7 mouse cellular contexts compared by ENCODE assay signal in the genomic region with DNA sequence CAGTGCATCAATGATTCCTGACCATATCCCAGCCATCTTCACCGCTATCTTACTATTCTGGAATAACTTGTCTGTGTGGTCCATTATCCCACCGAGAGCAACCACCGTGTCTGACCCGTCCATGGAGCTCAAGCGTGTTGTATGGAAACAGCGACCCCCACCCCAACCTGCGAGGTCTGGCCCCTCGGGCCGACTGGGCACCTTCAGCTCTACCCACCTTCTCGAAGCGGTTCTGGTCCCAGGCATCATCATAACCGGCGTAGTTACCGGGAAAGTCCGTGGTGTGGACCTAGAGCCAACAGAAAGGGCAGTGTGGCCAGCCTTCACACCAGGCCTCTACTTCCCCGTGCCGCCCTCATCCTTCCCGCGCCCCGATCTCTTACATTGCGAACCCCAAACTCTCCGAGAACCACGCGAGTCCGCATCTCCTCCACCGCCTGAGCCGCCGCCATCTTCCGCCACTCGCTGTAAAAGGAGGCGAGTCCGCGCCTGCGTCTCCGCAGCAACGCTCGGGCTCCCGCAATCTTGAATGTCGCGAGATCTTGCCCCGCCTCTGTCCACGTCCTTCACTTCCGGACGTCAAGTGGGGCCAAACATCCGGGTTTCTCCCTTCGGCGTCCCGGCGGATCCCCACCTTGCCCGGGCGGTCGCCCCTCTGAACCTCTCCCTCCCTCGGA. TPM values are rescaled to one million over a fixed set of nuclear protein-coding genes. Genes with fewer than 3 reads are reported as not detected.
DNase-seq lines count a peak whose midpoint lies in the region; ATAC-seq lines count a peak whose summit lies in the region.

A gene (minus strand): TSS at position 543 of the 677 bp plus-strand sequence.
A gene (plus strand): TSS at position 569 of the 677 bp plus-strand sequence.

- intact Hi-C loops in left cerebral cortex, postnatal 36 days (cut with DNase I), result no loop called here

- peak within 1 kb of the TSS; percentile 76 for H3K27ac ChIP-seq in intestine, embryonic 16.5 days (ENCODE audit: low read length)
- peak within 1 kb of the TSS; percentile 32; the same call in 1 of the 2 replicates for H3K27ac ChIP-seq in midbrain, embryonic 11.5 days (ENCODE audit: low read depth, low read length)

- peak; percentile 96 for DNase-seq in adrenal gland, adult 2 months
- peak; percentile 89 for DNase-seq in embryo, embryonic 11.5 days (ENCODE audit: low read depth, low spot score)
- peak; percentile 87 to 96 for DNase-seq in gastrocnemius, postnatal 4 days (ENCODE audit: low spot score in 2 of 2)
- DNase-seq in left cerebral cortex, postnatal 36 days (ENCODE audit: low spot score in 2 of 2), result peak; percentile 95 to 97
- DNase-seq in midbrain, embryonic 11.5 days (ENCODE audit: low spot score, missing footprints), result peak; percentile 99
- peak; percentile 93 for DNase-seq in skeletal muscle tissue, adult 2 months (ENCODE audit: low read depth, low spot score)

- H3K4me2 ChIP-seq in intestine, embryonic 16.5 days (ENCODE audit: low read depth, low read length), result peak within 1 kb of the TSS; percentile 89
- peak within 1 kb of the TSS; percentile 95 for H3K4me2 ChIP-seq in midbrain, embryonic 11.5 days

- peak within 1 kb of the TSS; percentile 99 for H3K4me3 ChIP-seq in intestine, embryonic 16.5 days (ENCODE audit: low read length)
- peak within 1 kb of the TSS; percentile 97 for H3K4me3 ChIP-seq in midbrain, embryonic 11.5 days (ENCODE audit: low read depth, low read length)

- H3K27me3 ChIP-seq in intestine, embryonic 16.5 days (replicated peaks; ENCODE audit: control insufficient read depth, insufficient read depth, low read length), result no peaks in the 10 kb centered on the region
- H3K27me3 ChIP-seq in midbrain, embryonic 11.5 days (ENCODE audit: control insufficient read depth, insufficient read depth, low read length), result no peaks in the 10 kb centered on the region

- peaks cover 17% of the 10 kb centered on the region for H3K4me1 ChIP-seq in intestine, embryonic 16.5 days (ENCODE audit: control insufficient read depth, insufficient read depth, low read length)
- peaks cover 15% of the 10 kb centered on the region for H3K4me1 ChIP-seq in midbrain, embryonic 11.5 days (ENCODE audit: control insufficient read depth, insufficient read depth, low read length)

- ATAC-seq in intestine, embryonic 16.5 days, result peak; percentile 94
- peak; percentile 93 for ATAC-seq in midbrain, embryonic 11.5 days (ENCODE audit: low FRiP score)

- no peaks in the 10 kb centered on the region for H3K9me3 ChIP-seq in intestine, embryonic 16.5 days (ENCODE audit: control insufficient read depth, low read length)
- H3K9me3 ChIP-seq in midbrain, embryonic 11.5 days (ENCODE audit: control insufficient read depth, low read length), result no peaks in the 10 kb centered on the region

- WGBS in intestine, embryonic 16.5 days, result under 1% methylated on average over 53 of the region's 53 CpGs
- WGBS in midbrain, embryonic 11.5 days, result under 1% methylated on average over 53 of the region's 53 CpGs

- peaks cover 33% of the 10 kb centered on the region for H3K36me3 ChIP-seq in intestine, embryonic 16.5 days (ENCODE audit: control insufficient read depth, insufficient read depth, low read length)
- H3K36me3 ChIP-seq in midbrain, embryonic 11.5 days (ENCODE audit: control insufficient read depth, insufficient read depth, low read length), result peaks cover 34% of the 10 kb centered on the region

- H3K9ac ChIP-seq in intestine, embryonic 16.5 days (ENCODE audit: low read depth, low read length), result peak within 1 kb of the TSS; percentile 99
- H3K9ac ChIP-seq in midbrain, embryonic 11.5 days (ENCODE audit: low read length), result peak within 1 kb of the TSS; percentile 93

RNA-seq across cellular contexts. Expression of the first gene that starts in this region (rescaled TPM):
- 100 to 1,000 TPM in 1 of 2 experiments, 10 to 100 TPM in 1; 91.3 to 104 TPM for total RNA-seq in adrenal gland, adult 2 months (2021)
- 41.5 and 45.2 TPM in 2 replicates for polyA plus RNA-seq in adrenal gland, adult 2 months (2012; rRNA removed)
- 10 to 100 TPM; 35.1 to 35.6 TPM for total RNA-seq in gastrocnemius, postnatal 4 days (2021)
- polyA plus RNA-seq in intestine, embryonic 16.5 days (2015; fragmentation: Nextera tagmentation; extraction: Ambion mirVana), result 64.5 and 69.5 TPM in 2 replicates
- total RNA-seq in left cerebral cortex, postnatal 36 days (2021), result 10 to 100 TPM; 36.3 to 38.8 TPM
- polyA plus RNA-seq in midbrain, embryonic 11.5 days (2014; fragmentation: Nextera tagmentation; extraction: Ambion mirVana), result 108 and 114 TPM in 2 replicates

RNA-seq across cellular contexts. Expression of the second gene that starts in this region (rescaled TPM):
- total RNA-seq in adrenal gland, adult 2 months (2021), result 100 to 1,000 TPM; 157 to 198 TPM
- polyA plus RNA-seq in adrenal gland, adult 2 months (2012; rRNA removed), result 387 and 511 TPM in 2 replicates
- 10 to 100 TPM; 76.8 to 81.5 TPM for total RNA-seq in gastrocnemius, postnatal 4 days (2021)
- polyA plus RNA-seq in intestine, embryonic 16.5 days (2015; fragmentation: Nextera tagmentation; extraction: Ambion mirVana), result 122 and 123 TPM in 2 replicates
- 10 to 100 TPM; 84.6 to 85.6 TPM for total RNA-seq in left cerebral cortex, postnatal 36 days (2021)
- polyA plus RNA-seq in midbrain, embryonic 11.5 days (2014; fragmentation: Nextera tagmentation; extraction: Ambion mirVana), result 57.9 and 67.6 TPM in 2 replicates

Comparison
In these comparisons a context has a peak if more than half of its experiments do, and no peak if none do; other contexts are left out.
1. Peak in every context shown above with its lines: DNase-seq, ATAC-seq, H3K4me3 ChIP-seq and H3K27ac ChIP-seq.